Mouse (Mus musculus) kidney, postnatal 0 days (tissue): ENCODE measurements around the gene Garnl3. TPM values are rescaled to one million over a fixed set of nuclear protein-coding genes. Genes with fewer than 3 reads are reported as not detected.

ENCODE experiments used
- ATAC-seq: fragments of 200-750 bp; cut with Nextera tagmentation; replicated peaks from 2 replicates; pipeline ENCODE4 v1.8.0; 2017; ENCODE audit warnings: low read depth, moderate number of reproducible peaks, moderate TSS enrichment, moderate library complexity; ENCODE audit not compliant: low FRiP score
- DNase-seq: peaks from one replicate; pipeline ENCODE4 v3.0.0-alpha.2; 2016; ENCODE audit warnings: low spot score
- H3K27ac ChIP-seq: fragments of 300-500 bp; sonication (generic); 2 replicates; pipeline ENCODE4 v1.5.1; 2014; ENCODE audit warnings: mild to moderate bottlenecking
- H3K27me3 ChIP-seq: fragments of 300-500 bp; sonication (generic); 2 replicates; pipeline ENCODE4 v1.6.1; 2014; ENCODE audit warnings: low read length, mixed read lengths; ENCODE audit not compliant: insufficient read depth
- H3K36me3 ChIP-seq: fragments of 300-500 bp; sonication (generic); 2 replicates; pipeline ENCODE4 v1.6.1; 2014; ENCODE audit warnings: low read length, mixed read lengths; ENCODE audit not compliant: insufficient read depth
- H3K4me1 ChIP-seq: fragments of 300-500 bp; sonication (generic); replicated peaks from 2 replicates; pipeline ENCODE4 v1.6.1; 2014; ENCODE audit warnings: antibody characterized with exemption, low read length, mixed read lengths; ENCODE audit not compliant: insufficient read depth
- H3K4me2 ChIP-seq: fragments of 300-500 bp; sonication (generic); 2 replicates; pipeline ENCODE4 v1.6.1; 2014; ENCODE audit warnings: mild to moderate bottlenecking, low read length, moderate library complexity, mixed read lengths
- H3K4me3 ChIP-seq: fragments of 300-500 bp; sonication (generic); replicated peaks from 2 replicates; pipeline ENCODE4 v1.5.1; 2014; ENCODE audit warnings: low read depth, low read length
- H3K9ac ChIP-seq: fragments of 300-500 bp; sonication (generic); 2 replicates; pipeline ENCODE4 v1.6.1; 2014; ENCODE audit warnings: low read depth, low read length
- H3K9me3 ChIP-seq: fragments of 300-500 bp; sonication (generic); replicated peaks from 2 replicates; pipeline ENCODE4 v1.6.1; 2016; ENCODE audit warnings: low read length, inconsistent platforms, mixed read lengths
- CTCF ChIP-seq: IDR thresholded peaks from 2 replicates; pipeline ENCODE4 v1.5.1; 2016; ENCODE audit warnings: antibody characterized with exemption, low read depth, mild to moderate bottlenecking, moderate library complexity
- WGBS: fragments of 180-500 bp; shearing (Covaris S2); extraction: QIAGEN DNeasy Blood & Tissue Kit; methylation state at CpG from one replicate; pipeline ENCODE4 v1.1.7; 2014; 5-methylcytosine and 5-hydroxymethylcytosine counted together
- polyA plus RNA-seq: library from polyadenylated mRNA; unstranded; fragments of >200 nt; fragmentation: Nextera tagmentation; extraction: Ambion mirVana; gene quantifications from 2 replicates; pipeline ENCODE4 v1.2.1, GENCODE M21; 2015

Gene Garnl3
- polyA plus RNA-seq, 1 experiment from 2014 or later = 6.6 TPM

DNA sequence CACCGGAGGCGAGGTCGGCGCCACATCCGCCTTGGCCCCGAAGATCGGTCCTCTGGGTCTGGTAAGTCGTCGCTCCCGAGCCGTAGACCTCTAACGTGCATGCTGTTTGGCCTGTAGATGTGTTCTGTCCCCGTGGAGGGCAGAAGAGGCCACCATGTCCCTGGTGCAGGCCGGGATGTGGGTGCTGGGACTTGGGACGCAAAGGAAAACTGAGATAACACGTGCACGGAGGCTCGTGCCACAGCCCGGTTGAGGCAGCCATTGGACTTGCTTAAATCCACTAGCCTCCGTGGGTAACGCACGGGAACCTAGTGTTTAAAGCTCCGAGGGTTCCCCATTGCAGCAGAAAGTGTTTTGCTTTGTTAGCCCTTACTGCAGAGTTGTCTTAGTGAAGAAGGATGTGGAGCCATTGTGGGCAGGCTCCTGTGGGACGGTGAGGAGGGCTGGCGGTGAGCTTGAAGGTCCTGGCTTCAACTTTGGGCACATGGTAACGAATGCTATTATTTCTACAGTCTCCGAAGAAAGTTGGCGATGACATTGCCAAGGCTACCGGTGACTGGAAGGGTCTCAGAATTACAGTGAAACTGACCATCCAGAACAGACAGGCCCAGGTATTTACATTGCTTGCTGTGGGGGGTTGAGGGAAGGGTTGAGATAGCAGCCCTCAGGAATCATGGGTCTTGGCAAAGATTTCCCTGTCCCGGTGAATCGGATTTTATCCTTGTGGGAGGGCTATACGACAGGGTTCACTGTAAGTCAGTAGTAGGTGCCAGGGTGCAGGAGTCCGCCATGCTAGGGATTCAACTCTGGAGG lies 169.2 kb downstream of the Garnl3 start:
- H3K36me3 ChIP-seq = peaks cover 20% of the 10 kb centered on the region; the same call in 1 of the 2 replicates
- no peaks in the 10 kb centered on the region for H3K27me3 ChIP-seq
- TF ChIP-seq CTCF = no peak
- peaks cover 8% of the 10 kb centered on the region for H3K4me1 ChIP-seq
- peak overlapping the region; percentile 72 for H3K4me2 ChIP-seq
- H3K27ac ChIP-seq = peak overlapping the region; percentile 90
- H3K9ac ChIP-seq = peak overlapping the region; percentile 92
- no peak for ATAC-seq
- H3K4me3 ChIP-seq = peak overlapping the region; percentile 70
- H3K9me3 ChIP-seq = no peaks in the 10 kb centered on the region
- WGBS = under 1% methylated on average over 33 of the region's 33 CpGs
- DNase-seq = no peak

DNA sequence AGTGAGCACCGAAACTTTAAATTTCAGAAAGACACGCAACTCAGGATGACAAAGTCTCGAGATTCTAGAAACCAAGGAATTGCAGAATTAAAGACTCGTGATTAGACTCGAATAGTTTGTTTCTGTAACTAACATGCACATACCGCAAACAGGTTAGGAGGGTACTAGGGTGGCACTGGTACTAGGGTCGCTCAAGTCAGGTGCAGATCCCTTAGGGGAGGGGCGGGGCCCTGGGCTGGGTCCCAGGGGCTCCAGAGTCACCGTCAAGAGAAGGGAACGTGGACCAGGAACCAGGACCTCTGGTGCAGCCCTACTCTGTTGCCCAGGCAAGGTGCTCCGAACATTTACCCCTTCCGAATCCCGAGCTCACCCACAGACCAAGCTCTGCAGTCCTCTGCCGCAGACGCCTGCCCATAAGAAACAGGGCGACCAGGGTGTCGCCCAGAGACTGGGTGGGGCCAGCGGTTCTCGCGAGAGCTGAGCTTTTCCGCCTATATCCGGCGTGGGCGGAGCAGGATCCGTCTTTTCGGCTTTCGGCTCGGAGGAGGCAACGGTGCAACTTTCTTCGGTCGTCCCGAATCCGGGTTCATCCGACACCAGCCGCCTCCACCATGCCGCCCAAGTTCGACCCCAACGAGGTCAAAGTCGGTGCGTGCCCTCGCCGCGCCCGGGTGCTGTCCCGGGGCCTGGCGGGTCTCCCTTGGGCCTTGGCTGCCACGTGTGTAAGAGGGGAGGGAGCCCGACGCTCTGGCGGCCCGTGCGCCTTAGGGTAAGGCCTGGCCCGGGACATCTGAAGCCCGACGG lies 170.1 kb downstream of the Garnl3 start, which contains the start of the genes Rpl12 and Lrsam1:
Rpl12 (plus strand) TSS at position 368 of the 804 bp plus-strand sequence.
Lrsam1 (minus strand) TSS at position 423 of the 804 bp plus-strand sequence.
- H3K9me3 ChIP-seq = no peaks in the 10 kb centered on the region
- peaks cover 20% of the 10 kb centered on the region; the same call in 1 of the 2 replicates for H3K36me3 ChIP-seq
- DNase-seq (peak; percentile 96), ATAC-seq (peak; percentile 90)
- TF ChIP-seq CTCF = no peak
- 2% methylated on average over 55 of the region's 55 CpGs for WGBS
- H3K4me1 ChIP-seq = peaks cover 8% of the 10 kb centered on the region
- H3K4me2 ChIP-seq = peak within 1 kb of the TSS; percentile 72
- no peaks in the 10 kb centered on the region for H3K27me3 ChIP-seq
- peak within 1 kb of the TSS; percentile 70 for H3K4me3 ChIP-seq
- H3K27ac ChIP-seq = peak within 1 kb of the TSS; percentile 90
- peak within 1 kb of the TSS; percentile 92 for H3K9ac ChIP-seq

DNA sequence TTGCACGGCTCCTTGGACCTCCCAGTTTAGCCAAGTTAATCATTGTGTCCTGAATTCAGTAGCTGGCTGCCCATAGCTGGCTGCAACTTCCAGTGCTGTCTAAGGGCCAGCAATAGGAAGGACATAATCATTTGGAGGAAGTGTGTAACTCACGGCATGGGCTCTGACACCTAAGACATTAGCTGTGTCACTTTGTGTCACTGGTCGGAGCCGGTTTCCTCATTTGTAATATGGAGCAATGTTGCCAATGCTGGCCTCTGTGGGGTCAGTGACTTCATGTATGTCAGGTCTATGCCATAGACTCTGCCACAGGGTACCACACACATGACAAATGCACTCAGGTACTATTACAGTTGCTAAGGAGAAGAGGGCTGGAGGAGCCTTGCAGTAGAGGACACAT lies 171.2 kb downstream of the Garnl3 start:
- peaks cover 8% of the 10 kb centered on the region for H3K4me1 ChIP-seq
- no peak overlapping the region for H3K9ac ChIP-seq
- peak overlapping the region; percentile 72 for H3K4me2 ChIP-seq
- H3K27me3 ChIP-seq = no peaks in the 10 kb centered on the region
- DNase-seq (no peak), ATAC-seq (no peak)
- no peaks in the 10 kb centered on the region for H3K9me3 ChIP-seq
- H3K36me3 ChIP-seq = peaks cover 28% of the 10 kb centered on the region; the same call in 1 of the 2 replicates
- H3K4me3 ChIP-seq = no peak overlapping the region
- no peak for TF ChIP-seq CTCF
- WGBS = 75% methylated on average over 4 of the region's 4 CpGs
- no peak overlapping the region for H3K27ac ChIP-seq

DNA sequence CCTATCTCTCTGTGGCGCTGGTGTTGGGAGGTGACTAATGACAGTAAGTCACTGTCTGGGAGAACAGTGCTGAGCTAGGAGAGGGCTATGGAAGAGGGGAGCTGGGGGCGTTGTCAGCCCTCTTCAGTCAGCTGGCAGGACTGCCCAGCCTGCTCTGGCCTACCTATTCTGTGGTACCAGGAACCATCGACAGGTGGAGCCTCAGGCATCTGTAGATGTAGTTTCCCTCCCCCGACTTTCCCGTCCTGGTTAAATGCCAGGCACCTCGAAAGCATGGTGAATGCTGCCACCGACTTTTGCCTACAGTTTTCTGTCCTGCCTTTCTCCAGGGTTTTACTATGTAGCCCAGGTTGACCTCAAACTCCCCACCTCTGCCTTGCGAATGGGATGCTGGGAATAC lies 174.1 kb downstream of the Garnl3 start:
- DNase-seq (peak; percentile 44), ATAC-seq (no peak)
- H3K4me3 ChIP-seq = no peak overlapping the region

DNA sequence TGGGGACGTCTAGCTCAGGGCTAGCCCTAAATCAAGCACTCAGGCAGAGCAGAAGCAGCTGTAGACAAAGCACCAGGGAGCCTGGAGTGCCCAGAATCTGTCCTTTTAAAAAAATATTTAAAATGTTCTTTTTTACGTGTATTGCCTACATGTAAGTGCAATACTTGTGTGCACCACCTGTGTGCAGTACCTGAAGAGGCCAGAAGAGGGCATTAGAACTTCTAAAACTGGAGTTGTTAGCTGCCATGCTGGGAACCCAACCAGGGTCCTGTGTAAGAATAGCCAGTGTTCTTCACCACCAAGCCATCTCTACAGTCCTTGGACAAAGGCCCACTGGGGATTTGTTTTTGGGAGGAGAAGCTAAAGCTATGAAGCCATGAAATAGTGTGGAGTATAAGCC lies 176.9 kb downstream of the Garnl3 start:
- no peak for ATAC-seq
- Histone ChIP-seq H3K27ac (no peak overlapping the region), H3K9me3 (no peaks in the 10 kb centered on the region), H3K9ac (no peak overlapping the region), H3K27me3 (no peaks in the 10 kb centered on the region), H3K36me3 (peaks cover 24% of the 10 kb centered on the region), H3K4me3 (no peak overlapping the region), H3K4me2 (no peak overlapping the region), H3K4me1 (no peaks in the 10 kb centered on the region)
- TF ChIP-seq CTCF = peak; percentile 30; the same call in 1 of the 2 replicates
- no peak for DNase-seq
- WGBS = 94% methylated on average over 2 of the region's 2 CpGs

More for the DNA sequence above, 174.1 kb downstream of the Garnl3 start:
- 47% methylated on average over 8 of the region's 8 CpGs for WGBS
- Histone ChIP-seq H3K27ac (no peak overlapping the region), H3K27me3 (no peaks in the 10 kb centered on the region), H3K36me3 (peaks cover 23% of the 10 kb centered on the region), H3K4me1 (peaks cover 8% of the 10 kb centered on the region; the same call in 1 of the 2 replicates), H3K9me3 (no peaks in the 10 kb centered on the region), H3K4me2 (no peak overlapping the region), H3K9ac (no peak overlapping the region)
- peak; percentile 48 for TF ChIP-seq CTCF

DNA sequence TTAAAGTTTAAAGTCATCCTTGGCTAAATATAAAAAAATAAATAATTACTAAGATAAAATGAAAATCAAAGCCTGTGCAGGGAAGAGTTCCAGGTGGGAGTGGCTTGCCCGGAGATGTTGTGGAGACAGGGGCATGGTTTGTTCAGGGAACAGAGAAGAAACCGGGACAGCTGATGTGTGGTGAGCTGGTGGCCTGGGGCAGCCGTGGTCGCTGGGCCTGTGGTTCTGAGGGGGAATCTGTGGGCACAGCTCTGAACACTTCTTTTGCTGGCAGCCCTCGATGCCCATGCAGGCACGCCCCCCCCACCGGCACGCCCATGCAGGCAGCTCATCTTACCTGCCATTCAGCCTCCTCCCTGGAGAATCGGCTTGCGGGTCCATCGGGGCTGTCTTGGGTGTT lies 184.0 kb downstream of the Garnl3 start:
- DNase-seq = no peak
- Histone ChIP-seq H3K4me1 (no peaks in the 10 kb centered on the region), H3K27me3 (no peaks in the 10 kb centered on the region), H3K27ac (no peak overlapping the region), H3K9me3 (no peaks in the 10 kb centered on the region), H3K4me2 (no peak overlapping the region), H3K36me3 (peaks cover 22% of the 10 kb centered on the region; the same call in 1 of the 2 replicates), H3K4me3 (no peak overlapping the region), H3K9ac (0 out of 2 replicates have a peak overlapping the region, but pooled peaks have one; percentile 8)
- WGBS = 89% methylated on average over 11 of the region's 11 CpGs
- no peak for TF ChIP-seq CTCF
- ATAC-seq = no peak
